ENCODE assay signal across 8 mouse cellular contexts in genomic region chr3:135423608-135424212, GRCm38 (mm10). TPM values are rescaled to one million over a fixed set of nuclear protein-coding genes. Genes with fewer than 3 reads are reported as not detected.
DNase-seq lines count a peak whose midpoint lies in the region; ATAC-seq lines count a peak whose summit lies in the region.

Gene Cisd2 (minus strand): TSS chr3:135423925.

- WGBS in forebrain, embryonic 16.5 days: 3% methylated on average over 8 of the region's 8 CpGs
- 2% methylated on average over 8 of the region's 8 CpGs for WGBS in hindbrain, embryonic 14.5 days
- 5% methylated on average over 8 of the region's 8 CpGs for WGBS in limb, embryonic 11.5 days

- peak within 1 kb of the TSS; percentile 94 for H3K9ac ChIP-seq in forebrain, embryonic 16.5 days (replicated peaks; ENCODE audit: low read depth, low read length)
- peak within 1 kb of the TSS; percentile 86 for H3K9ac ChIP-seq in hindbrain, embryonic 14.5 days
- peak within 1 kb of the TSS; percentile 85 for H3K9ac ChIP-seq in limb, embryonic 11.5 days (ENCODE audit: low read length)

- peak within 1 kb of the TSS; percentile 98 for H3K27ac ChIP-seq in forebrain, embryonic 16.5 days (ENCODE audit: low read length)
- peak within 1 kb of the TSS; percentile 99 for H3K27ac ChIP-seq in hindbrain, embryonic 14.5 days
- H3K27ac ChIP-seq in limb, embryonic 11.5 days (replicated peaks; ENCODE audit: low read depth, low read length): peak within 1 kb of the TSS; percentile 83

- peaks cover 13% of the 10 kb centered on the region for H3K4me1 ChIP-seq in forebrain, embryonic 16.5 days (replicated peaks; ENCODE audit: control insufficient read depth, insufficient read depth, low read length)
- peaks cover 20% of the 10 kb centered on the region; the same call in 1 of the 2 replicates for H3K4me1 ChIP-seq in hindbrain, embryonic 14.5 days (replicated peaks; ENCODE audit: control insufficient read depth, insufficient read depth, low read length)
- H3K4me1 ChIP-seq in limb, embryonic 11.5 days (ENCODE audit: control insufficient read depth, insufficient read depth, low read length): peaks cover 4% of the 10 kb centered on the region; the same call in 1 of the 2 replicates

- H3K4me2 ChIP-seq in forebrain, embryonic 16.5 days (ENCODE audit: low read length): peak within 1 kb of the TSS; percentile 76
- H3K4me2 ChIP-seq in hindbrain, embryonic 14.5 days (replicated peaks): peak within 1 kb of the TSS; percentile 82
- H3K4me2 ChIP-seq in limb, embryonic 11.5 days (ENCODE audit: low read depth, severe bottlenecking): peak within 1 kb of the TSS; percentile 67

- H3K9me3 ChIP-seq in forebrain, embryonic 16.5 days (ENCODE audit: control insufficient read depth, low read length): no peaks in the 10 kb centered on the region
- H3K9me3 ChIP-seq in hindbrain, embryonic 14.5 days (ENCODE audit: control insufficient read depth, low read length): no peaks in the 10 kb centered on the region
- no peaks in the 10 kb centered on the region for H3K9me3 ChIP-seq in limb, embryonic 11.5 days (ENCODE audit: control insufficient read depth, low read length)

- peak within 1 kb of the TSS; percentile 85 for H3K4me3 ChIP-seq in forebrain, embryonic 16.5 days (replicated peaks; ENCODE audit: low read length)
- H3K4me3 ChIP-seq in hindbrain, embryonic 14.5 days (replicated peaks; ENCODE audit: low read length): peak within 1 kb of the TSS; percentile 76
- peak within 1 kb of the TSS; percentile 72 for H3K4me3 ChIP-seq in limb, embryonic 11.5 days (ENCODE audit: low read depth, low read length)

- H3K27me3 ChIP-seq in forebrain, embryonic 16.5 days (replicated peaks; ENCODE audit: control insufficient read depth, insufficient read depth, low read length): no peaks in the 10 kb centered on the region
- no peaks in the 10 kb centered on the region for H3K27me3 ChIP-seq in hindbrain, embryonic 14.5 days (ENCODE audit: control insufficient read depth, insufficient read depth, low read length)
- no peaks in the 10 kb centered on the region for H3K27me3 ChIP-seq in limb, embryonic 11.5 days (ENCODE audit: control insufficient read depth, insufficient read depth, low read length)

- DNase-seq in layer of hippocampus, adult 8-10 months (ENCODE audit: low spot score in 2 of 2): no peak
- DNase-seq in layer of hippocampus, adult 9-10 months (ENCODE audit: low spot score): no peak
- peak; percentile 10 for DNase-seq in adrenal gland, adult 8-10 months
- no peak for DNase-seq in hindbrain, embryonic 14.5 days (ENCODE audit: low spot score)
- no peak for DNase-seq in limb, embryonic 11.5 days (ENCODE audit: low spot score)
- no peak for DNase-seq in right cerebral cortex, adult 18-20 months

- H3K36me3 ChIP-seq in forebrain, embryonic 16.5 days (ENCODE audit: control insufficient read depth, insufficient read depth): no peaks in the 10 kb centered on the region
- no peaks in the 10 kb centered on the region for H3K36me3 ChIP-seq in hindbrain, embryonic 14.5 days (replicated peaks; ENCODE audit: control insufficient read depth, insufficient read depth)
- no peaks in the 10 kb centered on the region for H3K36me3 ChIP-seq in limb, embryonic 11.5 days (ENCODE audit: control insufficient read depth, insufficient read depth, low read length)

- peak; percentile 21 for ATAC-seq in forebrain, embryonic 16.5 days
- peak; percentile 31 for ATAC-seq in hindbrain, embryonic 14.5 days (ENCODE audit: low FRiP score)
- peak; percentile 40; the same call in 1 of the 2 replicates for ATAC-seq in limb, embryonic 11.5 days (ENCODE audit: insufficient number of reproducible peaks, low FRiP score, low TSS enrichment, low read depth)
- 0 out of 2 replicates have a peak, but pooled peaks have one; percentile 2 for ATAC-seq in neutrophil, adult 5-6 weeks (ENCODE audit: extremely low read depth, insufficient number of reproducible peaks, low FRiP score, poor library complexity, severe bottlenecking)

RNA-seq across cellular contexts. Expression of gene Cisd2, which starts in this region (rescaled TPM):
- 10 to 100 TPM; 34.3 to 36.5 (median 35.5) TPM for total RNA-seq in layer of hippocampus, adult 8-10 months (2022)
- 10 to 100 TPM; 30.2 to 34.4 (median 32.5) TPM for total RNA-seq in adrenal gland, adult 8-10 months (2022)
- 63.7 and 72.5 TPM in 2 replicates for polyA plus RNA-seq in forebrain, embryonic 16.5 days (2015; fragmentation: Nextera tagmentation; extraction: Ambion mirVana)
- 57.6 and 60.7 TPM in 2 replicates for polyA plus RNA-seq in hindbrain, embryonic 14.5 days (2014; fragmentation: Nextera tagmentation; extraction: Ambion mirVana)
- polyA plus RNA-seq in limb, embryonic 11.5 days (2014; fragmentation: Nextera tagmentation; extraction: Ambion mirVana): 64.7 and 71.3 TPM in 2 replicates
- total RNA-seq in neutrophil, adult 5-6 weeks (2017): 55.0 and 58.2 TPM in 2 replicates
